Mouse (Mus musculus) limb, embryonic 14.5 days (tissue): ENCODE data around the gene Gga1. TPM values are rescaled to one million over a fixed set of nuclear protein-coding genes. Genes with fewer than 3 reads are reported as not detected.
"Not testable (repeated sequence)": the region's sequence is repeated elsewhere in the genome, so short reads cannot be mapped to it uniquely, and the experiment has no call there.

Source experiments
- ATAC-seq: fragments of 200-750 bp; cut with Nextera tagmentation; 2 replicates; pipeline ENCODE4 v1.8.0; 2017; ENCODE audit warnings: low read depth, moderate number of reproducible peaks, moderate TSS enrichment; ENCODE audit not compliant: low FRiP score
- DNase-seq: peaks from one replicate; pipeline ENCODE4 v3.0.0-alpha.2; 2015; ENCODE audit warnings: low spot score
- H3K27ac ChIP-seq: fragments of 300-500 bp; sonication (generic); replicated peaks from 2 replicates; pipeline ENCODE4 v1.5.1; 2014; ENCODE audit warnings: low read depth, mild to moderate bottlenecking, low read length, moderate library complexity, mixed read lengths
- H3K27me3 ChIP-seq: fragments of 300-500 bp; sonication (generic); 2 replicates; pipeline ENCODE4 v1.6.1; 2014; ENCODE audit warnings: low read length, mixed read lengths; ENCODE audit not compliant: control insufficient read depth, insufficient read depth
- H3K36me3 ChIP-seq: fragments of 300-500 bp; sonication (generic); 2 replicates; pipeline ENCODE4 v1.6.1; 2014; ENCODE audit warnings: mild to moderate bottlenecking, low read length, moderate library complexity, mixed read lengths; ENCODE audit not compliant: control insufficient read depth, insufficient read depth
- H3K4me1 ChIP-seq: fragments of 300-500 bp; sonication (generic); 2 replicates; pipeline ENCODE4 v1.6.1; 2014; ENCODE audit warnings: antibody characterized with exemption, low read length, mixed read lengths; ENCODE audit not compliant: control insufficient read depth, insufficient read depth
- H3K4me2 ChIP-seq: fragments of 300-500 bp; sonication (generic); replicated peaks from 2 replicates; pipeline ENCODE4 v1.6.1; 2014; ENCODE audit warnings: low read depth, mild to moderate bottlenecking, low read length, moderate library complexity; ENCODE audit not compliant: severe bottlenecking
- H3K4me3 ChIP-seq: fragments of 300-500 bp; sonication (generic); replicated peaks from 2 replicates; pipeline ENCODE4 v1.5.1; 2014; ENCODE audit warnings: low read length
- H3K9ac ChIP-seq: fragments of 300-500 bp; sonication (generic); 2 replicates; pipeline ENCODE4 v1.6.1; 2014; ENCODE audit warnings: mild to moderate bottlenecking, low read depth, low read length, moderate library complexity; ENCODE audit not compliant: severe bottlenecking
- H3K9me3 ChIP-seq: fragments of 300-500 bp; sonication (generic); 2 replicates; pipeline ENCODE4 v1.6.1; 2016; ENCODE audit warnings: low read length; ENCODE audit not compliant: control insufficient read depth
- POLR2A ChIP-seq: fragments of 200-500 bp; IDR thresholded peaks from 2 replicates; pipeline ENCODE4 v1.8.0; 2012; ENCODE audit warnings: inconsistent platforms, mild to moderate bottlenecking, moderate library complexity, borderline replicate concordance; ENCODE audit not compliant: insufficient read depth, insufficient read length; ENCODE audit errors: extremely low read depth
- WGBS: fragments of 180-500 bp; shearing (Covaris S2); extraction: QIAGEN DNeasy Blood & Tissue Kit; methylation state at CpG from one replicate; pipeline ENCODE4 v1.1.7; 2014; 5-methylcytosine and 5-hydroxymethylcytosine counted together
- polyA plus RNA-seq, 2 experiments: library from polyadenylated mRNA; depleted of rRNA in 1 of 2; stranded (reverse) in 1 of 2; unstranded in 1 of 2; fragments of >200 nt; fragmentation: Nextera tagmentation in 1 of 2; extraction: Ambion mirVana in 1 of 2; gene quantifications; 2 replicates each; pipeline versions ENCODE4 v1.2.1 to v1.2.3; 2012 to 2014

Gene Gga1
- polyA plus RNA-seq, 2 experiments, result 43.6 to 60.6 TPM

GRCm38 (mm10) chr15:78875537-78875936 lies 1.5 kb upstream of the Gga1 start:
- Histone ChIP-seq H3K9me3 (no peaks in the 10 kb centered on the region), H3K4me3 (peak overlapping the region; percentile 77; the same call in 1 of the 2 replicates)
- WGBS, result 85% methylated on average over 5 of the region's 5 CpGs

GRCm38 (mm10) chr15:78876258-78876696 lies 713 bp upstream of the Gga1 start:
- 3% methylated on average over 17 of the region's 17 CpGs for WGBS
- Histone ChIP-seq H3K36me3 (peaks cover 10% of the 10 kb centered on the region; the same call in 1 of the 2 replicates), H3K4me1 (peaks cover 21% of the 10 kb centered on the region), H3K4me2 (peak overlapping the region; percentile 85), H3K27me3 (no peaks in the 10 kb centered on the region), H3K4me3 (peak overlapping the region; percentile 77), H3K9ac (peak overlapping the region; percentile 90), H3K27ac (peak overlapping the region; percentile 99), H3K9me3 (no peaks in the 10 kb centered on the region)
- 0 out of 2 replicates have a peak, but pooled peaks have one; percentile 11 for TF ChIP-seq POLR2A
- ATAC-seq, result peak; percentile 31
- DNase-seq, result peak; percentile 92

More at GRCm38 (mm10) chr15:78875537-78875936, 1.5 kb upstream of the Gga1 start:
- H3K27ac ChIP-seq, result peak overlapping the region; percentile 99
- DNase-seq, result no peak
- TF ChIP-seq POLR2A, result no peak
- H3K4me1 ChIP-seq, result peaks cover 21% of the 10 kb centered on the region
- peaks cover 4% of the 10 kb centered on the region; the same call in 1 of the 2 replicates for H3K36me3 ChIP-seq
- peak overlapping the region; percentile 90; the same call in 1 of the 2 replicates for H3K9ac ChIP-seq
- no peak for ATAC-seq
- no peaks in the 10 kb centered on the region for H3K27me3 ChIP-seq
- H3K4me2 ChIP-seq, result peak overlapping the region; percentile 85; the same call in 1 of the 2 replicates

- no peak for DNase-seq
These were observed 910 bp downstream of the Gga1 start for GRCm38 (mm10) chr15:78877810-78878390.

GRCm38 (mm10) chr15:78878792-78879516 lies 2.0 kb downstream of the Gga1 start:
- Histone ChIP-seq H3K36me3 (peaks cover 36% of the 10 kb centered on the region), H3K4me1 (peaks cover 21% of the 10 kb centered on the region), H3K27ac (peak overlapping the region; percentile 55; the same call in 1 of the 2 replicates), H3K4me2 (peak overlapping the region; percentile 85; the same call in 1 of the 2 replicates)
- DNase-seq, H3K9ac ChIP-seq, ATAC-seq, H3K4me3 ChIP-seq, H3K27me3 ChIP-seq, H3K9me3 ChIP-seq: not testable (repeated sequence)
- 32% methylated on average over 7 of the region's 7 CpGs for WGBS

More at GRCm38 (mm10) chr15:78877810-78878390, 910 bp downstream of the Gga1 start:
- H3K9me3 ChIP-seq, result no peaks in the 10 kb centered on the region
- peaks cover 21% of the 10 kb centered on the region for H3K4me1 ChIP-seq
- H3K27me3 ChIP-seq, result no peaks in the 10 kb centered on the region
- peak overlapping the region; percentile 90 for H3K9ac ChIP-seq
- no peak for ATAC-seq
- H3K4me3 ChIP-seq, result peak overlapping the region; percentile 77
- H3K36me3 ChIP-seq, result peaks cover 26% of the 10 kb centered on the region
- TF ChIP-seq POLR2A, result no peak
- peak overlapping the region; percentile 85 for H3K4me2 ChIP-seq
- H3K27ac ChIP-seq, result peak overlapping the region; percentile 99
- WGBS, result 0% methylated on average over 13 of the region's 17 CpGs

GRCm38 (mm10) chr15:78880432-78880831 lies 3.4 kb downstream of the Gga1 start:
- H3K4me2 ChIP-seq, result no peak overlapping the region
- H3K4me3 ChIP-seq, result no peak overlapping the region
- peaks cover 51% of the 10 kb centered on the region for H3K36me3 ChIP-seq
- peaks cover 20% of the 10 kb centered on the region for H3K4me1 ChIP-seq
- no peaks in the 10 kb centered on the region for H3K27me3 ChIP-seq
- no peaks in the 10 kb centered on the region for H3K9me3 ChIP-seq
- H3K9ac ChIP-seq, result 0 out of 2 replicates have a peak overlapping the region, but pooled peaks have one; percentile 8
- TF ChIP-seq POLR2A, result no peak
- DNase-seq (no peak), ATAC-seq (no peak)
- 94% methylated on average over 8 of the region's 8 CpGs for WGBS
- no peak overlapping the region for H3K27ac ChIP-seq
